Mouse (Mus musculus): ENCODE results near the gene Raet1e.
"Not testable (repeated sequence)": the region's sequence is repeated elsewhere in the genome, so short reads cannot be mapped to it uniquely, and the experiment has no call there.

Raet1e gene

DNA sequence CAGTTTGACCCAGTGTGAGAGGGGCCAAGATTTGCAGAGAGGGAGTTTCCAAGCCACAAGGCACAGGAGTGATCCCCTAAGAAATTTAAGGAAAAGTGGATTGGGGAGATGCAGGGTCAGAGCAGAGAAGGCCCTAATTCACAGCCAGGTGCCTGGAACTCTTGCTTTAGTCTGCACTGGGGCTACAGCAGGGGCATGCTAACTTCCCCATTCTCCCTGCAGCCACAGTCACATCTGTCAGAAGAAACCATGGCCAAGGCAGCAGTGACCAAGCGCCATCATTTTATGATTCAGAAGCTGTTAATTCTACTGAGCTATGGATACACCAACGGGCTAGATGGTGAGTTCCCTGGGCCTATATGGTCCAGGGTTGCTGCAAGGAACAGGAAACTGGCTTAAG is 204.1 kb downstream of the Raet1e start:
- DNase-seq, result not testable (repeated sequence)

DNA sequence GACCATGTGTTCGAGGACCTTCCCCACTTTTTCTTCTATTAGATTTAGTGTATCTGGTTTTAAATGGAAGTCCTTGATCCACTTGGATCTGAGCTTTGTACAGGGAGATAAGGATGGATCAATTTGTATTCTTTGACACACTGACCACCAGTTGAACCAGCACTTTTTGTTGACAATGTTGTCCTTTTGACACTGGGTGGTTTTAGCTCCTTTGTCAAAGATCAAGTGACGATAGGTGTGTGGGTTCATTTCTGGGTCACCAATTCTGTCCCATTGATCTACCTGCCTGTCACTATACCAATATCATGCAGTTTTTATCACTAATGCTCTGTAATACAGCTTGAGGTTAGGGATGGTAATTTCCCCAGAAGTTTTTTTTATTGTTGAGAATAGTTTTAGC is 206.5 kb downstream of the Raet1e start:
- DNase-seq, result not testable (repeated sequence)

DNA sequence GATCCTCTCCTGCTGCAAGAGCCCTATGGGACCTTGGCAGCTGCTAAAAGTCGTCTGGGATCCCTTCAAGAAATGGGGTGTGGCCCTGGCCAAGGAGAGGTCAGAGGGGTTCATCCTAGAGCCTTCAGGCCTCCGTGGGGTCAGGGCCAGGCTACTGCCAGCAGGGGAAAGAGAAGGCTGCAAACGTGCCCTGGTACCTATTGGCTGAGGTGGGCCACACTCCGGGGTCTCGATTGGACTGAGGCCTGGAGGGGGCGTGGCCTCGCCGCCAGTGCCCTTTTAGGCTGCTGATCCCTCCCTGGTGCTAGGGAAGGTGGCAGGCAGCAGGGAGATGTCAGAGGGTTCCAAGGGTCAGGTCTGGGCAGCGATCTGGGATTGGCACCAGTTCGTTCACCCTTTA is 222.9 kb downstream of the Raet1e start:
- DNase-seq, result not testable (repeated sequence)

DNA sequence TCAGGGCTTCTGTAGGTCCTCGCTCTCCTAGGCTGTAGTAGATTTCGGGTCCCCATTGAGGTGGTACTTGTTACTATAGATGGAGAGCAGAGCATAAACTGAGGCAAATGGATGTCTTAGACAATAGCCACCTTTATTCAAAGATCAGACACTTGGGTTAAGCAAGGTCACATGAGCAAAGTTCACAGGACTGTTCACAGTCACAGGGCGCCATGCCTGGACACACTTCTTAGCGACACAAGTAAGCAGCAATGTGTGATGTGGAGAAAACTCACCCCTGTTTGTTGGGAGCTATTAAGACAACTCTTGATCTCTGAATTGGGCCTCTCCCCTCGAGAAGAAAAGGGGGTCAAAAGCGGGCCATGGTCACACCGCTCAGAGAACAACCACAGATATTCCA is 231.8 kb downstream of the Raet1e start:
- DNase-seq, result not testable (repeated sequence)

DNA sequence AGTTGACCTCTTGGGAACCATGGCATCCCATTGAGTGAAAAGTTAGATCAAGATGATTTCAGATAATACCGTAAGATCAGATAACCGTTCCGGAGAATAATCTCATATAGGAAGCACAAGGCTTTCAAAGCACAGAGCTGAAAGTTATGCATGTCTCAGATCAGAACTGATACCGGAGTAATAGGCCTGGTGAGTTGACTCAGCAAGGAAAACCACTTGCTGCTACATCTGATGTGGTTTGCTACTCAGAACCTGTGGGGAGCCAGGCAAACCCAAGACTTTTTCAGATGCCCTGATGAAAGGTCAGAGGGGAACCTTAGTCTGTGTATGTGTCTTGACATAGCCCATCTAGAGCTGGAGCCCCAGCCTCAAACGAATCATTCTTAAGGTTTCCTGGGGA is 233.2 kb downstream of the Raet1e start:
- not testable (repeated sequence) for DNase-seq

DNA sequence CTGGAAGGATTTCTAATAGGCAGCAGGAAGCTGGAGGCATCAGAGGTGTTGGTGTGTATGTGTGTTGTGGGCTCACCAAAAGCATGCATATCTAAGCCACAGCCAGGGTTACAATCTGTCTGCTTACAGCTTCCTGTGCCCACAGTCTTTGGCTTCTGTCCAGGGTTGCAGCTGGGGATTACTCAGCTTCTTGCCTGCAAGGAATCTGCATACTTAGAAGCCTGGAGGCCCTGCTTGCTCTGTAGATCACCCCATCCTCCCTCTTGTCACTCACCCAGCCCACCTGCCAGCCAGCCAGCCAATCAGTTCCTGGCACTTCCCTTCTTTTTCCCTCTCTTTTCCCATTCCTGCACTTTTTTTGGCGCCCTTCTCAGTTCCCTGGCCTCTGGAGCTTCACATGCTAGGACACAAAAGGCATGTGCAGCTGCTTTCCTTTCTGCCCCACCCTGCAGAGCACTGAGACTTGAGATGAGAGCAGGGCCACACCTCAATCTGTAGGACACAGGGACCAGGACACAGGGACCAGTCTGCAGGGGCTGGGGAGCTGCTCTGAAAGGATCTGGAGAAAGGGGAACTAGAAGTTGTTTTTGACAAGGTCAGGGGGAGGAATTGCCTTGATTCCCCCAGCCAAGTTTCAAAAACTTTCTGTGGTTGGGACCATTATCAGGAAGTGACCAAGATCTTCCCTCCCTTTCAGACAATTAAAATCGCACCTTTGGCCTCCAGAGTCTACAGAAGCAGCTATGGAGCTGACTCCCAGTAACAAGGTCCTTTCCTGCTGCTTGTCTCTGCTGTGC is 234.9 kb downstream of the Raet1e start:
- not testable (repeated sequence) for DNase-seq

DNA sequence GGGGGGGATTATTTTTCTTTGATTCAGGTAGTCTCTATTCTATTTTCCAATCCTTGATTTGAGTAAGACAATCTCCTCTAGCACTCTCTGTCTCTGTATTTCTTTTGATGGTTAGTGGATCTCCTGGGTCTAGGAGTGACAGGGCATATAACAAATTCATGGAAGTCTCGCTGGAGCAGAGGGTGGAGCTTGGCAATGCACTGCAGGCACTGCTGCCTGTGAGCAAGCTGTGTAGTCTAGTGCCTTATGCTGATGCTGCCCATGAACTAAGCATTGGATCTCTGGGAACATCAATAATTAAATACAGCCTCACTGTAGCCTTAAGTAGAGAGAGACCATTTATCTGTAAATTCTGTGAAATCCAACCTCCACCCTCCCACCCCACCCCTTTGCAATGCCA is 238.3 kb downstream of the Raet1e start:
- not testable (repeated sequence) for DNase-seq

DNA sequence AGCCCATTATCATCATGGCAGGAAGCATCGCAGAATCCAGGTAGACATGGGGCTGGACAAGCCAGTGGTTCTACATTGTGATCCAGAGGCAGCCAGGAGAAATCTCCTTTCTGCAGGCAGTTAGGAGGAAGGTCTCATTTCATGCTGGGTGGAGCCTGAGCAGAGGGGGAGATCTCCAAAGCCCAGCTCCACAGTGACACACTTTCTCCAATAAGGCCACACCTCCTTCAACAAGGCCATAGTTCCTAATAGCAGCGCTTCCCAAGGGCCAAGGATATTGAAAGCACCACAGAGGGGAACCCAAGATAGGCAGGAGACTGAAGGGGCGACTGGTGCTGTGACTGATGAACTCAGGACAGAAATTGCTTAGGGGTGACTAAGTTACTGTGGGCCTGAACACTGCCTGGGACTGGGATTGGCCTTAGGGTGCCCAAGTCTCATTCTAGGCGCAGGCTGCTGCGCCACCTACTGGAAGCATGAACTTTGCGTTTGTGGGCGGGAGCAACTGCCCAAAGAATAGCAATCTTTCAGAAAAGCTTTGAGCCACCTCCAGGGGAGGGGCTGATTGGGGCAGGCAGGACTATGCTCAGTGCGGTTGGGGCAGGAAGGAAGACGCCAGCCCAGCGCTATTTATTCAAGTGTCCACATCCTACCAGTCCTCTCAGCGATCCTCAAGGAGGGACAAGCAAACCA is 244.0 kb downstream of the Raet1e start:
- peak in 1 of 2 experiments; percentile 3 for DNase-seq

DNA sequence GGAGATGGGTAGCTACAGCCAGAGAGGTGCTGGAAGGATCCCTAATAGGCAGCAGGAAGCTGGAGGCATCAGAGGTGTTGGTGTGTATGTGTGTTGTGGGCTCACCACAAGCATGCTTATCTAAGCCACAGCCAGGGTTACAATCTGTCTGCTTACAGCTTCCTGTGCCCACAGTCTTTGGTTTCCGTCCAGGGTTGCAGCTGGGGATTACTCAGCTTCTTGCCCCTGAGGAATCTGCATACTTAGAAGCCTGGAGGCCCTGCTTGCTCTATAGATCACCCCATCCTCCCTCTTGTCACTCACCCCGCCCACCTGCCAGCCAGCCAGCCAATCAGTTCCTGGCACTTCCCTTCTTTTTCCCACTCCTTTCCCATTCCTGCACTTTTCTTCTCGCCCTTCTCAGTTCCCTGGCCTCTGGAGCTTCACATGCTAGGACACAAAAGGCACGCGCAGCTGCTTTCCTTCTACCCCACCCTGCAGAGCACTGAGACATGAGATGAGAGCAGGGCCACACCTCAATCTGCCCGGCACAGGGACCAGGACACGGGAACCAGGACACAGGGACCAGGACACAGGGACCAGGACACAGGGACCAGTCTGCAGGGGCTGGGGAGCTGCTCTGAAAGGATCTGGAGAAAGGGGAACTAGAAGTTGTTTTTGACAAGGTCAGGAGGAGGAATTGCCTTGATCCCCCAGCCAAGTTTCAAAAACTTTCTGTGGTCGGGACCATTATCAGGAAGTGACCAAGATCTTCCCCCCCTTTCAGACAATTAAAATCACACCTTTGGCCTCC is 255.5 kb downstream of the Raet1e start:
- DNase-seq, result peak in 1 of 2 experiments; percentile 3

All from thymus, adult 18-20 months (tissue).